Mouse (Mus musculus): ENCODE results near the gene Lum. TPM values are rescaled to one million over a fixed set of nuclear protein-coding genes. Genes with fewer than 3 reads are reported as not detected.

Lum gene
- polyA plus RNA-seq, 1 experiment from 2014 or later: 248 TPM

- Histone ChIP-seq H3K27me3 (replicated peaks; ENCODE audit: control insufficient read depth, insufficient read depth, low read length) (no peaks in the 10 kb centered on the region), H3K9me3 (ENCODE audit: control insufficient read depth, low read length) (no peaks in the 10 kb centered on the region), H3K9ac (ENCODE audit: low read length) (no peak overlapping the region), H3K36me3 (ENCODE audit: control insufficient read depth, insufficient read depth, low read length) (no peaks in the 10 kb centered on the region), H3K4me3 (ENCODE audit: low read depth, low read length) (no peak overlapping the region), H3K4me2 (ENCODE audit: low read length) (no peak overlapping the region), H3K27ac (ENCODE audit: low read depth) (no peak overlapping the region), H3K4me1 (replicated peaks; ENCODE audit: control insufficient read depth, insufficient read depth, low read length) (0 out of 2 replicates have a peak, but pooled peaks cover 5% of the 10 kb centered on the region)
- 22% methylated on average over 3 of the region's 3 CpGs for WGBS
- DNase-seq (ENCODE audit: low spot score): no peak
- no peak for ATAC-seq (replicated peaks; ENCODE audit: low FRiP score, low TSS enrichment, low read depth)
Observed at GRCm38 (mm10) chr10:97584176-97584575, 19.2 kb downstream of the Lum start.

DNA sequence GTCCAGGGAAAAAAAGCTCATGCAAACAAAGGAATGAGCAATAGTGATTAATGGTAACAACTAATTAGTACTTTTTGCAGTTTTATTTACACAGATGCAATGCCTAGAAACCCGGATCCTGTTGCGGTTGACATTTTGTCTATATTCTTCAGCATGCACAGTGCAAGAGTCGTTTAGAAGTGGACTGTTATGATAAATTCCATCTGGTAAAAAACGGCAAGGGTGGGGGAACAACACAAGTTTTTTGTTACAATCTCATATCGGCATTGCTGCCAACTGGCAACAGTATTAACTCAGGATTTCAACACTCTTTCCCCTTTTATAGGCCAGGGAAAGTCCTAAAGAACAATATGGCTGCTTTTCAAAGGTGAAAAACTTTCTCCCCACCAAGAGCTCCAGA, 22.2 kb downstream of the Lum start:
- no peaks in the 10 kb centered on the region for H3K9me3 ChIP-seq (ENCODE audit: control insufficient read depth, low read length)
- peak overlapping the region; percentile 24; the same call in 1 of the 2 replicates for H3K27ac ChIP-seq (ENCODE audit: low read depth)
- H3K4me2 ChIP-seq (ENCODE audit: low read length): no peak overlapping the region
- H3K36me3 ChIP-seq (ENCODE audit: control insufficient read depth, insufficient read depth, low read length): no peaks in the 10 kb centered on the region
- H3K27me3 ChIP-seq (replicated peaks; ENCODE audit: control insufficient read depth, insufficient read depth, low read length): no peaks in the 10 kb centered on the region
- ATAC-seq (replicated peaks; ENCODE audit: low FRiP score, low TSS enrichment, low read depth) (no peak), DNase-seq (ENCODE audit: low spot score) (no peak)
- WGBS: 46% methylated on average over 5 of the region's 5 CpGs
- H3K9ac ChIP-seq (ENCODE audit: low read length): no peak overlapping the region
- no peak overlapping the region for H3K4me3 ChIP-seq (ENCODE audit: low read depth, low read length)
- peaks cover 20% of the 10 kb centered on the region for H3K4me1 ChIP-seq (replicated peaks; ENCODE audit: control insufficient read depth, insufficient read depth, low read length)

- 72% methylated on average over 6 of the region's 6 CpGs for WGBS
- H3K9me3 ChIP-seq (ENCODE audit: control insufficient read depth, low read length): no peaks in the 10 kb centered on the region
- H3K27ac ChIP-seq (ENCODE audit: low read depth): peak overlapping the region; percentile 81; the same call in 1 of the 2 replicates
- no peaks in the 10 kb centered on the region for H3K27me3 ChIP-seq (replicated peaks; ENCODE audit: control insufficient read depth, insufficient read depth, low read length)
- no peak overlapping the region for H3K9ac ChIP-seq (ENCODE audit: low read length)
- H3K36me3 ChIP-seq (ENCODE audit: control insufficient read depth, insufficient read depth, low read length): no peaks in the 10 kb centered on the region
- DNase-seq (ENCODE audit: low spot score): no peak
- H3K4me3 ChIP-seq (ENCODE audit: low read depth, low read length): no peak overlapping the region
- no peak for ATAC-seq (replicated peaks; ENCODE audit: low FRiP score, low TSS enrichment, low read depth)
- peaks cover 16% of the 10 kb centered on the region for H3K4me1 ChIP-seq (replicated peaks; ENCODE audit: control insufficient read depth, insufficient read depth, low read length)
- H3K4me2 ChIP-seq (ENCODE audit: low read length): no peak overlapping the region
Observed at GRCm38 (mm10) chr10:97589574-97589973, 24.6 kb downstream of the Lum start.

DNA sequence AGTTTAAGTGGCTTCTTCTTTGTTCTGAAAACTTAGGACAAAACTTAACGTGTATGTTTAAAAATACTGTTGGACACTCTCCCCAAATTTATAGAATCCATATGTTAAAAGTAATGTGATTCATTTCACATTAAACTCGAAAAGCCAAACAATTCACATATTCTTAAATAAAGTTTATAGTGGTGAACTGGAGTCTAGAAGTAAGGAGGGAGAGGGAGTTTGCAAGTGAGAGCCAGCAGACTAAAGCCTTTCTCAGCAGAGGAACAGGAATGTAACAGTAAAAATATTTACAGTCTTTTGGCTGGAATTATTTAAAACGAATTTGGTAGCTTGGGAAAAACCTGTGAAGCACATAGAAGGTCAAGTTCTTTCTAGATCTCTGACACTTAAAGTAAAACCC, 26.1 kb downstream of the Lum start:
- H3K4me2 ChIP-seq (ENCODE audit: low read length): no peak overlapping the region
- DNase-seq (ENCODE audit: low spot score): no peak
- H3K9me3 ChIP-seq (ENCODE audit: control insufficient read depth, low read length): no peaks in the 10 kb centered on the region
- H3K27me3 ChIP-seq (replicated peaks; ENCODE audit: control insufficient read depth, insufficient read depth, low read length): no peaks in the 10 kb centered on the region
- WGBS: 25% methylated on average over 3 of the region's 3 CpGs
- H3K4me1 ChIP-seq (replicated peaks; ENCODE audit: control insufficient read depth, insufficient read depth, low read length): peaks cover 15% of the 10 kb centered on the region
- no peak overlapping the region for H3K4me3 ChIP-seq (ENCODE audit: low read depth, low read length)
- peak overlapping the region; percentile 75 for H3K27ac ChIP-seq (ENCODE audit: low read depth)
- H3K9ac ChIP-seq (ENCODE audit: low read length): no peak overlapping the region
- ATAC-seq (replicated peaks; ENCODE audit: low FRiP score, low TSS enrichment, low read depth): no peak
- H3K36me3 ChIP-seq (ENCODE audit: control insufficient read depth, insufficient read depth, low read length): no peaks in the 10 kb centered on the region

DNA sequence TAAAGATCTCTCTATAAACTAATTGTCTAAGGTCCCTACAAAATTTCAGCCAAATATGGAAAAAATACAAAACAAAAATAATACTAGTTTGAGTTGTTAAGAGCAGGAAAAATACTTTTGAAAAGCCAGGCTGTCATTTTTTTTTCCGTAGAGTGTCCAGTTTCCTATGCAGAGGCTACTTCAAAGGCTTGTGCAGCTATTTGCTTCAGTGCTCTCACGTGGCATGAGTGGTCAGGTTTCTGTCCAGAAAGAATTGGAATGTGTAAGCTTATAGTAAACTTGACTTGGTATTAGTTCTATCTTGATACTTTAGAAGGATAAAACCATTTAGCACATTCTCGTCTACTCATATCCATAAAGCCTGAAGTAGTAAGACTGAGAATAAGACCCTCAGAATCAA, 26.8 kb downstream of the Lum start:
- ATAC-seq (replicated peaks; ENCODE audit: low FRiP score, low TSS enrichment, low read depth) (no peak), DNase-seq (ENCODE audit: low spot score) (no peak)
- Histone ChIP-seq H3K9me3 (ENCODE audit: control insufficient read depth, low read length) (no peaks in the 10 kb centered on the region), H3K4me3 (ENCODE audit: low read depth, low read length) (no peak overlapping the region), H3K9ac (ENCODE audit: low read length) (no peak overlapping the region), H3K27ac (ENCODE audit: low read depth) (peak overlapping the region; percentile 57; the same call in 1 of the 2 replicates), H3K36me3 (ENCODE audit: control insufficient read depth, insufficient read depth, low read length) (no peaks in the 10 kb centered on the region), H3K27me3 (replicated peaks; ENCODE audit: control insufficient read depth, insufficient read depth, low read length) (no peaks in the 10 kb centered on the region), H3K4me2 (ENCODE audit: low read length) (no peak overlapping the region), H3K4me1 (replicated peaks; ENCODE audit: control insufficient read depth, insufficient read depth, low read length) (peaks cover 15% of the 10 kb centered on the region)
- 45% methylated on average over 3 of the region's 3 CpGs for WGBS

DNA sequence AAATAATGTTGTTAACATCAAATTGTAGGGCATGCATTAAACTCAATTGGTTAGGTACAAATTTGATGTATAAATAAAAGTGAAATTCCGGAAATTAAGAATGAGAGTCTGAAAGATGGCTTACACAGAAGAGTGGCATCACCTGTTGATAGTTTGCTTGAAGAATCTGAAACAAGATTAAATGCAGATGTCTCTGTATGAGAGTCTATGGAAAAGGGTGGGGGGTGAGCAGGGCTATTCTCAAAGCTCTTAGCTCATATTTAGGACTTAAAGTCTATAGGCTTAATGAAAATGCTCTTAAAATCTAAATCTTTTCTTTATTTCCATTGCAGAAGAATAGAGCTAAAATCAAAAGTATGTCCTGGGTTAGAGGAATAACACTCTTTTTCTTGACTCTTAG, 30.8 kb downstream of the Lum start:
- Histone ChIP-seq H3K9ac (ENCODE audit: low read length) (no peak overlapping the region), H3K4me1 (replicated peaks; ENCODE audit: control insufficient read depth, insufficient read depth, low read length) (peaks cover 4% of the 10 kb centered on the region), H3K9me3 (ENCODE audit: control insufficient read depth, low read length) (no peaks in the 10 kb centered on the region), H3K27me3 (replicated peaks; ENCODE audit: control insufficient read depth, insufficient read depth, low read length) (no peaks in the 10 kb centered on the region), H3K4me2 (ENCODE audit: low read length) (no peak overlapping the region), H3K27ac (ENCODE audit: low read depth) (no peak overlapping the region), H3K4me3 (ENCODE audit: low read depth, low read length) (no peak overlapping the region), H3K36me3 (ENCODE audit: control insufficient read depth, insufficient read depth, low read length) (no peaks in the 10 kb centered on the region)
- ATAC-seq (replicated peaks; ENCODE audit: low FRiP score, low TSS enrichment, low read depth) (no peak), DNase-seq (ENCODE audit: low spot score) (no peak)
- WGBS: 85% methylated on average over 1 of the region's 1 CpGs

GRCm38 (mm10) chr10:97601744-97602143, 36.8 kb downstream of the Lum start:
- no peaks in the 10 kb centered on the region for H3K36me3 ChIP-seq (ENCODE audit: control insufficient read depth, insufficient read depth, low read length)
- H3K27me3 ChIP-seq (replicated peaks; ENCODE audit: control insufficient read depth, insufficient read depth, low read length): no peaks in the 10 kb centered on the region
- no peak overlapping the region for H3K4me3 ChIP-seq (ENCODE audit: low read depth, low read length)
- H3K9ac ChIP-seq (ENCODE audit: low read length): no peak overlapping the region
- ATAC-seq (replicated peaks; ENCODE audit: low FRiP score, low TSS enrichment, low read depth): no peak
- no peaks in the 10 kb centered on the region for H3K9me3 ChIP-seq (ENCODE audit: control insufficient read depth, low read length)
- H3K4me1 ChIP-seq (replicated peaks; ENCODE audit: control insufficient read depth, insufficient read depth, low read length): no peaks in the 10 kb centered on the region
- no peak overlapping the region for H3K27ac ChIP-seq (ENCODE audit: low read depth)
- no peak overlapping the region for H3K4me2 ChIP-seq (ENCODE audit: low read length)
- DNase-seq (ENCODE audit: low spot score): no peak
- 65% methylated on average over 4 of the region's 4 CpGs for WGBS

- Histone ChIP-seq H3K4me2 (ENCODE audit: low read length) (no peak overlapping the region), H3K9me3 (ENCODE audit: control insufficient read depth, low read length) (no peaks in the 10 kb centered on the region), H3K9ac (ENCODE audit: low read length) (no peak overlapping the region), H3K4me3 (ENCODE audit: low read depth, low read length) (no peak overlapping the region), H3K4me1 (replicated peaks; ENCODE audit: control insufficient read depth, insufficient read depth, low read length) (no peaks in the 10 kb centered on the region), H3K27me3 (replicated peaks; ENCODE audit: control insufficient read depth, insufficient read depth, low read length) (no peaks in the 10 kb centered on the region), H3K36me3 (ENCODE audit: control insufficient read depth, insufficient read depth, low read length) (no peaks in the 10 kb centered on the region), H3K27ac (ENCODE audit: low read depth) (no peak overlapping the region)
- ATAC-seq (replicated peaks; ENCODE audit: low FRiP score, low TSS enrichment, low read depth) (no peak), DNase-seq (ENCODE audit: low spot score) (no peak)
Observed at GRCm38 (mm10) chr10:97603256-97603655, 38.3 kb downstream of the Lum start.

GRCm38 (mm10) chr10:97606579-97606978, 41.7 kb downstream of the Lum start, which contains the start of gene Kera:
Kera (plus strand) TSS chr10:97606879.
- H3K4me1 ChIP-seq (replicated peaks; ENCODE audit: control insufficient read depth, insufficient read depth, low read length): no peaks in the 10 kb centered on the region; the same call in 1 of the 2 replicates
- no peak for ATAC-seq (replicated peaks; ENCODE audit: low FRiP score, low TSS enrichment, low read depth)
- no peak within 1 kb of the TSS for H3K4me2 ChIP-seq (ENCODE audit: low read length)
- WGBS: 75% methylated on average over 2 of the region's 2 CpGs
- no peaks in the 10 kb centered on the region for H3K36me3 ChIP-seq (ENCODE audit: control insufficient read depth, insufficient read depth, low read length)
- no peak for DNase-seq (ENCODE audit: low spot score)
- H3K9me3 ChIP-seq (ENCODE audit: control insufficient read depth, low read length): no peaks in the 10 kb centered on the region
- H3K27ac ChIP-seq (ENCODE audit: low read depth): no peak within 1 kb of the TSS
- H3K4me3 ChIP-seq (ENCODE audit: low read depth, low read length): no peak within 1 kb of the TSS
- no peaks in the 10 kb centered on the region for H3K27me3 ChIP-seq (replicated peaks; ENCODE audit: control insufficient read depth, insufficient read depth, low read length)
- H3K9ac ChIP-seq (ENCODE audit: low read length): no peak within 1 kb of the TSS

All from intestine, embryonic 14.5 days (tissue).